Mouse (Mus musculus): ENCODE measurements around the gene Slc38a8. TPM values are rescaled to one million over a fixed set of nuclear protein-coding genes. Genes with fewer than 3 reads are reported as not detected.

Slc38a8 gene
- total and polyA plus RNA-seq, 3 experiments: not detected

- Histone ChIP-seq H3K9ac (ENCODE audit: control insufficient read depth, low read depth, low read length, poor library complexity, severe bottlenecking) (no peak overlapping the region), H3K79me2 (ENCODE audit: control insufficient read depth, insufficient read depth, low read length, poor library complexity) (no peaks in the 10 kb centered on the region), H3K27ac (ENCODE audit: control insufficient read depth, low read depth, low read length) (no peak overlapping the region), H3K36me3 (ENCODE audit: control insufficient read depth in 1 of 2, insufficient read depth in 2 of 2, low read length in 2 of 2) (no peaks in the 10 kb centered on the region), H3K4me3 (ENCODE audit: control insufficient read depth in 1 of 2, insufficient read depth in 1 of 2, low read depth in 2 of 2, low read length in 2 of 2) (no peak overlapping the region), H3K27me3 (ENCODE audit: control insufficient read depth in 1 of 2, insufficient read depth in 2 of 2, low read length in 2 of 2) (no peaks in the 10 kb centered on the region), H3K4me1 (ENCODE audit: control insufficient read depth in 1 of 2, insufficient read depth in 2 of 2, low read length in 2 of 2) (peaks cover 0 to 8% of the 10 kb centered on the region in 2 experiments; a peak in 2 of 4 replicates), H3K9me3 (replicated peaks; ENCODE audit: insufficient read depth, low read length) (no peaks in the 10 kb centered on the region)
- no peak for TF ChIP-seq ZKSCAN1 (IDR thresholded peaks at IDR 0.05; ENCODE audit: low read depth, low read length)
- TF ChIP-seq POLR2AphosphoS2 (IDR thresholded peaks at IDR 0.05; ENCODE audit: low read length): no peak
- no peak for TF ChIP-seq MXI1 (IDR thresholded peaks at IDR 0.05; ENCODE audit: low read depth, low read length)
- no peak for TF ChIP-seq ZC3H11A (IDR thresholded peaks at IDR 0.05; ENCODE audit: low read depth, low read length)
- TF ChIP-seq MYC (IDR thresholded peaks at IDR 0.05; ENCODE audit: low read depth, low read length): no peak
- no peak for TF ChIP-seq CTCF (IDR thresholded peaks at IDR 0.05 in 2 of 3, conservative IDR thresholded peaks at IDR 0.05 in 1 of 3; ENCODE audit: control insufficient read depth in 1 of 3, insufficient read depth in 1 of 3, low read depth in 2 of 3, low read length in 3 of 3, poor library complexity in 1 of 3, severe bottlenecking in 1 of 3)
- no peak for TF ChIP-seq CHD2 (IDR thresholded peaks at IDR 0.05; ENCODE audit: low read length)
- TF ChIP-seq RAD21 (IDR thresholded peaks at IDR 0.05; ENCODE audit: low read depth, low read length): no peak
- no peak for TF ChIP-seq MEF2A (IDR thresholded peaks at IDR 0.05; ENCODE audit: extremely low read depth, insufficient replicate concordance, low read depth, low read length, poor library complexity, severe bottlenecking)
- no peak for TF ChIP-seq KAT2A (conservative IDR thresholded peaks at IDR 0.05; ENCODE audit: low read depth, low read length)
- TF ChIP-seq SIN3A (IDR thresholded peaks at IDR 0.05; ENCODE audit: low read length): no peak
- TF ChIP-seq ELF1 (IDR thresholded peaks at IDR 0.05; ENCODE audit: low read depth, low read length): no peak
- TF ChIP-seq JUND (IDR thresholded peaks at IDR 0.05; ENCODE audit: low read depth, low read length): no peak
- no peak for TF ChIP-seq TCF12 (IDR thresholded peaks at IDR 0.05; ENCODE audit: low read depth, low read length)
- no peak for TF ChIP-seq USF1 (IDR thresholded peaks at IDR 0.05; ENCODE audit: low read depth, low read length)
- no peak for DNase-seq (ENCODE audit: low read depth, low spot score)
Observed at GRCm38 (mm10) chr8:119430690-119431089, 70.8 kb downstream of the Slc38a8 start.

GRCm38 (mm10) chr8:119430250-119430649 is 71.2 kb downstream of the Slc38a8 start:
- peaks cover 0 to 13% of the 10 kb centered on the region in 2 experiments; a peak in 2 of 4 replicates for H3K4me1 ChIP-seq (ENCODE audit: control insufficient read depth in 1 of 2, insufficient read depth in 2 of 2, low read length in 2 of 2)
- H3K9ac ChIP-seq (ENCODE audit: control insufficient read depth, low read depth, low read length, poor library complexity, severe bottlenecking): no peak overlapping the region
- H3K9me3 ChIP-seq (replicated peaks; ENCODE audit: insufficient read depth, low read length): no peaks in the 10 kb centered on the region
- no peaks in the 10 kb centered on the region for H3K79me2 ChIP-seq (ENCODE audit: control insufficient read depth, insufficient read depth, low read length, poor library complexity)
- H3K36me3 ChIP-seq (ENCODE audit: control insufficient read depth in 1 of 2, insufficient read depth in 2 of 2, low read length in 2 of 2): peaks cover 0 to 4% of the 10 kb centered on the region in 2 experiments; a peak in 2 of 4 replicates
- no peak overlapping the region for H3K4me3 ChIP-seq (ENCODE audit: control insufficient read depth in 1 of 2, insufficient read depth in 1 of 2, low read depth in 2 of 2, low read length in 2 of 2)
- no peaks in the 10 kb centered on the region for H3K27me3 ChIP-seq (ENCODE audit: control insufficient read depth in 1 of 2, insufficient read depth in 2 of 2, low read length in 2 of 2)
- no peak overlapping the region for H3K27ac ChIP-seq (ENCODE audit: control insufficient read depth, low read depth, low read length)
- DNase-seq (ENCODE audit: low read depth, low spot score): no peak
- TF ChIP-seq ZMIZ1 (IDR thresholded peaks at IDR 0.05; ENCODE audit: low read depth, low read length): no peak
- no peak for TF ChIP-seq POLR2A (IDR thresholded peaks at IDR 0.05; ENCODE audit: control insufficient read depth in 1 of 2, insufficient read depth in 1 of 2, low read depth in 1 of 2, low read length in 2 of 2, poor library complexity in 1 of 2)
- TF ChIP-seq USF1 (IDR thresholded peaks at IDR 0.05; ENCODE audit: low read depth, low read length): no peak
- TF ChIP-seq MAFK (IDR thresholded peaks at IDR 0.05; ENCODE audit: borderline replicate concordance, low read depth, low read length): no peak
- no peak for TF ChIP-seq USF2 (IDR thresholded peaks at IDR 0.05; ENCODE audit: borderline replicate concordance in 1 of 2, insufficient read depth in 1 of 2, low read depth in 1 of 2, low read length in 2 of 2)
- no peak for TF ChIP-seq CHD2 (IDR thresholded peaks at IDR 0.05; ENCODE audit: low read length)
- no peak for TF ChIP-seq ELF1 (IDR thresholded peaks at IDR 0.05; ENCODE audit: low read depth, low read length)
- no peak for TF ChIP-seq POLR2AphosphoS5 (IDR thresholded peaks at IDR 0.05; ENCODE audit: borderline replicate concordance, low read depth, low read length)
- no peak for TF ChIP-seq MYB (IDR thresholded peaks at IDR 0.05; ENCODE audit: low read depth, low read length)
- TF ChIP-seq POLR2AphosphoS2 (IDR thresholded peaks at IDR 0.05; ENCODE audit: low read length): no peak
- no peak for TF ChIP-seq TCF12 (IDR thresholded peaks at IDR 0.05; ENCODE audit: low read depth, low read length)
- no peak for TF ChIP-seq EP300 (IDR thresholded peaks at IDR 0.05; ENCODE audit: low read depth in 1 of 2, low read length in 2 of 2)
- TF ChIP-seq ZNF384 (IDR thresholded peaks at IDR 0.05; ENCODE audit: low read depth, low read length): no peak
